Mouse (Mus musculus): Measurements from ENCODE around the gene Nat14.

DNA sequence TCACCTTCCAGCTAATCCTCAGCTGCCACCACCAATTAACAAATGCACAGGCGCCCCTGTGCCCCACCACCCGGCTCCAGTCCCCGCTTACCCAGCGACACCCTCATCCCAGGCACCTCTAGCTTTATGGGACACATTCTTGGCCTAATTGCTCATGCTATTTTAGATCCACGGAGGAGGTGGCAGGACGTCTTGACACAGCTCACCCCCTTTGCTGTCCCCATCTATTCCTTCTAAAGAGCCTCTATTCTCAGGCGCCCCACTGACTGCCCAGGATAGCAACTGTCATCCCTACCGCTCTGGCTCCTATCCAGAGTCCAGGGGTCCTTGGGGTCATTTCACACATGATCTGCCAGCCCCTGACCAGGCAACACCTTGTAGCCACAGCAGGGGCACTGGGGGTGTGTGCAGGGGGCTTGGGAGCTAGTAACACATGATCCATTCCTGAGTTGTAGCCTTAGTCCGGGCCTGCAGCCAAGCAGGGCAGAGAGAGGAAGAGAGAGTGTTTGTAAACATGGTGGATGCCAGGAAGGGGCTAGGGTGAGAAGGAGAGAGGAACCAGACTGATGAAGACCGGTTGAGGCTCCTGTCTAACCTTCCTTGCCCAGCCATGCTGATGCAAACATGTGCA, 32.1 kb downstream of the Nat14 start:
- TF ChIP-seq CTCF (IDR thresholded peaks at IDR 0.05) (no peak), POLR2A (IDR thresholded peaks at IDR 0.05; ENCODE audit: insufficient read depth, low read depth, low read length) (no peak)

Measured in heart, adult 2 months (tissue).